Mouse (Mus musculus) megakaryocyte, embryonic 14.5 days (primary cell): ENCODE data around the gene Zfp119a. TPM values are rescaled to one million over a fixed set of nuclear protein-coding genes. Genes with fewer than 3 reads are reported as not detected.

Source experiments
- H3K27me3 ChIP-seq: replicated peaks from 2 replicates; pipeline ENCODE3; 2012; ENCODE audit warnings: inconsistent platforms
- H3K36me3 ChIP-seq: replicated peaks from 2 replicates; pipeline ENCODE3; 2012; ENCODE audit warnings: low read length, inconsistent platforms, mixed read lengths
- H3K4me1 ChIP-seq: 2 replicates; pipeline ENCODE4 v1.6.1; 2012; ENCODE audit warnings: inconsistent platforms
- H3K4me3 ChIP-seq: replicated peaks from 2 replicates; pipeline ENCODE3; 2012; ENCODE audit warnings: moderate library complexity, mild to moderate bottlenecking, inconsistent platforms
- H3K9me3 ChIP-seq: 2 replicates; pipeline ENCODE4 v1.6.1; 2012; ENCODE audit warnings: inconsistent platforms
- FLI1 ChIP-seq: IDR thresholded peaks from 2 replicates; pipeline ENCODE4 v1.6.1; 2012; ENCODE audit warnings: low read length, inconsistent platforms, mixed read lengths
- GATA1 ChIP-seq: IDR thresholded peaks from 3 replicates; pipeline ENCODE4 v1.6.1; 2012; ENCODE audit warnings: mixed read lengths, low read length, inconsistent platforms, borderline replicate concordance
- polyA plus RNA-seq: library from polyadenylated mRNA; stranded (reverse); fragments of >175 nt; gene quantifications from 2 replicates; pipeline ENCODE4 v1.2.3, GENCODE M21; 2012; ENCODE audit warnings: low replicate concordance; ENCODE audit not compliant: insufficient read depth

Gene Zfp119a
- polyA plus RNA-seq, 1 experiment = 0.16 TPM

DNA sequence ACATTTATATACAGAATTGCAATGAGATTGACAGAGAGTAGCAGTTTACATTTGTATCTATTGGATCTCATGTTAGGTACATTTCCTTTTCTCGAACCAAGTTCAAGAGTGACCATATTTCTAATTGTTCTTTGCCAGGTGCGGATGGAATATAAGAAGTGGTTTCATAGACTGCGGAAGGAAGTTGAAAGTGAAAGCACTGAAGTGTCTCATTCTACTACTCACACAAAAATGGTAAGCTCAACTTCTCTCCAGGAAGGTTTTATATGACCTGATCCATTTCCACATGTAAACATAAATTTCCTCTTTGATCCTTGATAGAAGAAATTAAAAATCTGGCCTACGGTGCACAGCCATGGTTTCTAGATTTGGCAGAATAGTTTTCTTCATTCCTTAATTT, 35.7 kb downstream of the Zfp119a start:
- Histone ChIP-seq H3K4me1 (no peaks in the 10 kb centered on the region), H3K36me3 (no peaks in the 10 kb centered on the region), H3K9me3 (no peaks in the 10 kb centered on the region), H3K27me3 (no peaks in the 10 kb centered on the region), H3K4me3 (no peak overlapping the region)
- no peak for TF ChIP-seq GATA1
- no peak for TF ChIP-seq FLI1

- no peak for TF ChIP-seq GATA1
- no peak for TF ChIP-seq FLI1
- no peaks in the 10 kb centered on the region for H3K4me1 ChIP-seq
Observed at GRCm38 (mm10) chr17:55821566-55821965, 57.2 kb downstream of the Zfp119a start.

GRCm38 (mm10) chr17:55816853-55817252, 61.9 kb downstream of the Zfp119a start:
- H3K4me1 ChIP-seq = no peaks in the 10 kb centered on the region
- H3K27me3 ChIP-seq = no peaks in the 10 kb centered on the region
- TF ChIP-seq GATA1 = no peak
- TF ChIP-seq FLI1 = no peak
- no peak overlapping the region for H3K4me3 ChIP-seq
- no peaks in the 10 kb centered on the region for H3K36me3 ChIP-seq
- H3K9me3 ChIP-seq = no peaks in the 10 kb centered on the region

More at GRCm38 (mm10) chr17:55821566-55821965, 57.2 kb downstream of the Zfp119a start:
- no peak overlapping the region for H3K4me3 ChIP-seq
- no peaks in the 10 kb centered on the region for H3K27me3 ChIP-seq
- no peaks in the 10 kb centered on the region for H3K36me3 ChIP-seq
- no peaks in the 10 kb centered on the region for H3K9me3 ChIP-seq

Other genes starting within 250 kb of the Zfp119a start
- gene Pot1b, start 166.3 kb downstream of the Zfp119a start, polyA plus RNA-seq = 0.17 TPM in 1 of 2 replicates, not detected in the other
- gene Adgre4, start 128.9 kb downstream of the Zfp119a start, polyA plus RNA-seq = not detected in 2 replicates
- gene Zfp959, start 13.2 kb upstream of the Zfp119a start, polyA plus RNA-seq = 0.98 TPM in 1 of 2 replicates, not detected in the other
- 0.12 TPM in 1 of 2 replicates, not detected in the other for gene Zfp119b, start 70.6 kb upstream of the Zfp119a start, polyA plus RNA-seq
- gene Ebi3, start 73.7 kb upstream of the Zfp119a start, polyA plus RNA-seq = 114 and 143 TPM in 2 replicates
- gene Yju2, start 80.2 kb upstream of the Zfp119a start, polyA plus RNA-seq = 15.6 and 33.1 TPM in 2 replicates
- gene Shd, start 91.5 kb upstream of the Zfp119a start, polyA plus RNA-seq = 2.9 and 15.1 TPM in 2 replicates
- gene Fsd1, start 107.6 kb upstream of the Zfp119a start, polyA plus RNA-seq = not detected in 2 replicates
- gene Stap2, start 126.7 kb upstream of the Zfp119a start, polyA plus RNA-seq = 0.21 TPM in 1 of 2 replicates, not detected in the other
- gene Mpnd, start 126.8 kb upstream of the Zfp119a start, polyA plus RNA-seq = 4.4 and 22.7 TPM in 2 replicates
- gene Sh3gl1, start 157.7 kb upstream of the Zfp119a start, polyA plus RNA-seq = 115 and 286 TPM in 2 replicates
- gene Chaf1a, start 161.5 kb upstream of the Zfp119a start, polyA plus RNA-seq = 17.0 and 33.8 TPM in 2 replicates
- 75.0 and 97.7 TPM in 2 replicates for gene Ubxn6, start 196.1 kb upstream of the Zfp119a start, polyA plus RNA-seq
- 93.5 and 279 TPM in 2 replicates for gene Hdgfl2, start 200.7 kb upstream of the Zfp119a start, polyA plus RNA-seq
- gene Plin4, start 230.9 kb upstream of the Zfp119a start, polyA plus RNA-seq = not detected in 2 replicates
- gene Plin5, start 238.7 kb upstream of the Zfp119a start, polyA plus RNA-seq = not detected in 2 replicates
- gene Lrg1, start 243.1 kb upstream of the Zfp119a start, polyA plus RNA-seq = 2.7 TPM in 1 of 2 replicates, not detected in the other